Mouse (Mus musculus) ES-Bruce4 (cell line): Measurements from ENCODE around the gene 4930452B06Rik.
"Not testable (repeated sequence)": the region's sequence is repeated elsewhere in the genome, so short reads cannot be mapped to it uniquely, and the experiment has no call there.

Experiments
- CTCF ChIP-seq: IDR thresholded peaks from one replicate; pipeline ENCODE4 v1.8.1; 2011; ENCODE audit warnings: low read depth, low read length
- EP300 ChIP-seq: IDR thresholded peaks from 2 replicates; pipeline ENCODE4 v1.6.1; 2011; ENCODE audit warnings: low read depth, low read length; ENCODE audit not compliant: insufficient read depth
- POLR2A ChIP-seq: IDR thresholded peaks from one replicate; pipeline ENCODE4 v1.8.1; 2011; ENCODE audit warnings: low read length; ENCODE audit not compliant: insufficient read depth

GRCm38 (mm10) chr14:8551006-8551405 lies 115.0 kb downstream of the 4930452B06Rik start:
- TF ChIP-seq CTCF, POLR2A, EP300: not testable (repeated sequence)
